Mouse (Mus musculus): Measurements from ENCODE around the gene Git2. TPM values are rescaled to one million over a fixed set of nuclear protein-coding genes. Genes with fewer than 3 reads are reported as not detected.

Git2 gene
- polyA plus RNA-seq, 1 experiment, result 21.6 TPM

GRCm38 (mm10) chr5:114685986-114686385 lies 89.3 kb downstream of the Git2 start:
- TF ChIP-seq POLR2A (IDR thresholded peaks at IDR 0.05; ENCODE audit: insufficient read length, low read depth) (no peak), MYOD1 (IDR thresholded peaks at IDR 0.05; ENCODE audit: control insufficient read depth in 1 of 3, insufficient read length in 2 of 3, low read depth in 2 of 3) (no peak), E2F4 (IDR thresholded peaks at IDR 0.05; ENCODE audit: insufficient read depth) (no peak), TCF3 (IDR thresholded peaks at IDR 0.05; ENCODE audit: insufficient read length, low read depth) (no peak), POLR2AphosphoS2 (IDR thresholded peaks at IDR 0.05; ENCODE audit: insufficient read length, low read depth) (no peak), TCF12 (IDR thresholded peaks at IDR 0.05; ENCODE audit: insufficient read depth, poor library complexity, severe bottlenecking) (no peak), SRF (IDR thresholded peaks at IDR 0.05; ENCODE audit: control insufficient read depth, insufficient read length, low read depth) (no peak), MYOG (IDR thresholded peaks at IDR 0.05; ENCODE audit: control insufficient read depth in 1 of 3, insufficient read depth in 1 of 3, insufficient read length in 2 of 3, low read depth in 2 of 3) (no peak), REST (IDR thresholded peaks at IDR 0.05; ENCODE audit: insufficient read depth, insufficient read length) (no peak), MAX (IDR thresholded peaks at IDR 0.05; ENCODE audit: low read depth) (no peak), USF1 (IDR thresholded peaks at IDR 0.05; ENCODE audit: low read depth) (no peak), CEBPB (IDR thresholded peaks at IDR 0.05; ENCODE audit: insufficient read depth, poor library complexity, severe bottlenecking) (no peak)
- Histone ChIP-seq H3K4me3 (no peak overlapping the region), H3K27me3 (ENCODE audit: control insufficient read depth, insufficient read depth, insufficient read length) (no peaks in the 10 kb centered on the region), H3ac (ENCODE audit: control insufficient read depth, insufficient read length) (no peak overlapping the region), H3K4me2 (ENCODE audit: low read depth) (no peak overlapping the region), H3K79me2 (ENCODE audit: control insufficient read depth, insufficient read depth) (no peaks in the 10 kb centered on the region), H3K36me3 (ENCODE audit: control insufficient read depth, insufficient read depth) (no peaks in the 10 kb centered on the region)

- H3K4me3 ChIP-seq, result no peak overlapping the region
- no peaks in the 10 kb centered on the region for H3K79me2 ChIP-seq (ENCODE audit: control insufficient read depth, insufficient read depth)
- no peak for TF ChIP-seq MAX (IDR thresholded peaks at IDR 0.05; ENCODE audit: low read depth)
- TF ChIP-seq REST (IDR thresholded peaks at IDR 0.05; ENCODE audit: insufficient read depth, insufficient read length), result no peak
- no peak for TF ChIP-seq TCF3 (IDR thresholded peaks at IDR 0.05; ENCODE audit: insufficient read length, low read depth)
- no peak for TF ChIP-seq E2F4 (IDR thresholded peaks at IDR 0.05; ENCODE audit: insufficient read depth)
- no peak for TF ChIP-seq MYOD1 (IDR thresholded peaks at IDR 0.05; ENCODE audit: control insufficient read depth in 1 of 3, insufficient read length in 2 of 3, low read depth in 2 of 3)
- TF ChIP-seq POLR2A (IDR thresholded peaks at IDR 0.05; ENCODE audit: insufficient read length, low read depth), result no peak
- TF ChIP-seq MYOG (IDR thresholded peaks at IDR 0.05; ENCODE audit: control insufficient read depth in 1 of 3, insufficient read depth in 1 of 3, insufficient read length in 2 of 3, low read depth in 2 of 3), result no peak
- TF ChIP-seq CEBPB (IDR thresholded peaks at IDR 0.05; ENCODE audit: insufficient read depth, poor library complexity, severe bottlenecking), result no peak
- no peak for TF ChIP-seq USF1 (IDR thresholded peaks at IDR 0.05; ENCODE audit: low read depth)
- no peak for TF ChIP-seq POLR2AphosphoS2 (IDR thresholded peaks at IDR 0.05; ENCODE audit: insufficient read length, low read depth)
- no peak for TF ChIP-seq SRF (IDR thresholded peaks at IDR 0.05; ENCODE audit: control insufficient read depth, insufficient read length, low read depth)
- no peak for TF ChIP-seq TCF12 (IDR thresholded peaks at IDR 0.05; ENCODE audit: insufficient read depth, poor library complexity, severe bottlenecking)
- H3K4me2 ChIP-seq (ENCODE audit: low read depth), result no peak overlapping the region
- no peak overlapping the region for H3ac ChIP-seq (ENCODE audit: control insufficient read depth, insufficient read length)
- H3K36me3 ChIP-seq (ENCODE audit: control insufficient read depth, insufficient read depth), result no peaks in the 10 kb centered on the region
- no peaks in the 10 kb centered on the region for H3K27me3 ChIP-seq (ENCODE audit: control insufficient read depth, insufficient read depth, insufficient read length)
Observed at GRCm38 (mm10) chr5:114681717-114682116, 93.6 kb downstream of the Git2 start.

- H3K4me3 ChIP-seq, result no peak overlapping the region
- no peaks in the 10 kb centered on the region for H3K36me3 ChIP-seq (ENCODE audit: control insufficient read depth, insufficient read depth)
- no peaks in the 10 kb centered on the region for H3K27me3 ChIP-seq (ENCODE audit: control insufficient read depth, insufficient read depth, insufficient read length)
- no peak overlapping the region for H3K4me2 ChIP-seq (ENCODE audit: low read depth)
- no peaks in the 10 kb centered on the region for H3K79me2 ChIP-seq (ENCODE audit: control insufficient read depth, insufficient read depth)
- TF ChIP-seq MYOD1 (IDR thresholded peaks at IDR 0.05; ENCODE audit: control insufficient read depth in 1 of 3, insufficient read length in 2 of 3, low read depth in 2 of 3) (no peak), POLR2AphosphoS2 (IDR thresholded peaks at IDR 0.05; ENCODE audit: insufficient read length, low read depth) (no peak), CEBPB (IDR thresholded peaks at IDR 0.05; ENCODE audit: insufficient read depth, poor library complexity, severe bottlenecking) (no peak), MAX (IDR thresholded peaks at IDR 0.05; ENCODE audit: low read depth) (no peak), TCF3 (IDR thresholded peaks at IDR 0.05; ENCODE audit: insufficient read length, low read depth) (no peak), TCF12 (IDR thresholded peaks at IDR 0.05; ENCODE audit: insufficient read depth, poor library complexity, severe bottlenecking) (no peak), POLR2A (IDR thresholded peaks at IDR 0.05; ENCODE audit: insufficient read length, low read depth) (no peak), E2F4 (IDR thresholded peaks at IDR 0.05; ENCODE audit: insufficient read depth) (no peak), REST (IDR thresholded peaks at IDR 0.05; ENCODE audit: insufficient read depth, insufficient read length) (no peak), USF1 (IDR thresholded peaks at IDR 0.05; ENCODE audit: low read depth) (no peak), MYOG (IDR thresholded peaks at IDR 0.05; ENCODE audit: control insufficient read depth in 1 of 3, insufficient read depth in 1 of 3, insufficient read length in 2 of 3, low read depth in 2 of 3) (no peak)
- no peak overlapping the region for H3ac ChIP-seq (ENCODE audit: control insufficient read depth, insufficient read length)
Observed at GRCm38 (mm10) chr5:114680676-114681285, 94.5 kb downstream of the Git2 start.

GRCm38 (mm10) chr5:114679841-114680591 lies 95.3 kb downstream of the Git2 start:
- Histone ChIP-seq H3K4me3 (no peak overlapping the region), H3K79me2 (ENCODE audit: control insufficient read depth, insufficient read depth) (no peaks in the 10 kb centered on the region), H3ac (ENCODE audit: control insufficient read depth, insufficient read length) (no peak overlapping the region), H3K27me3 (ENCODE audit: control insufficient read depth, insufficient read depth, insufficient read length) (no peaks in the 10 kb centered on the region), H3K36me3 (ENCODE audit: control insufficient read depth, insufficient read depth) (no peaks in the 10 kb centered on the region), H3K4me2 (ENCODE audit: low read depth) (no peak overlapping the region)
- peak in 1 of 3 experiments; percentile 94 for TF ChIP-seq MYOD1 (IDR thresholded peaks at IDR 0.05; ENCODE audit: control insufficient read depth in 1 of 3, insufficient read length in 2 of 3, low read depth in 2 of 3)
- TF ChIP-seq MYOG (IDR thresholded peaks at IDR 0.05; ENCODE audit: control insufficient read depth in 1 of 3, insufficient read depth in 1 of 3, insufficient read length in 2 of 3, low read depth in 2 of 3), result peak in 1 of 3 experiments; percentile 45
- no peak for TF ChIP-seq CEBPB (IDR thresholded peaks at IDR 0.05; ENCODE audit: insufficient read depth, poor library complexity, severe bottlenecking)

Other genes starting within 250 kb of the Git2 start
- 0.02 TPM for gene Fam222a, start 207.5 kb downstream of the Git2 start, polyA plus RNA-seq (2012; fragmentation: generic; extraction: Trizol)
- gene Trpv4, start 117.1 kb downstream of the Git2 start, polyA plus RNA-seq (2012; fragmentation: generic; extraction: Trizol), result 0.12 TPM
- 45.2 TPM for gene Gltp, start 84.5 kb downstream of the Git2 start, polyA plus RNA-seq (2012; fragmentation: generic; extraction: Trizol)
- 9.3 TPM for gene Tchp, start 67.8 kb downstream of the Git2 start, polyA plus RNA-seq (2012; fragmentation: generic; extraction: Trizol)
- 51.2 TPM for gene Ankrd13a, start 840 bp downstream of the Git2 start, polyA plus RNA-seq (2012; fragmentation: generic; extraction: Trizol)
- gene 1500011B03Rik, start 48.0 kb upstream of the Git2 start, polyA plus RNA-seq (2012; fragmentation: generic; extraction: Trizol), result 31.4 TPM
- not detected for gene 4930519G04Rik, start 78.1 kb upstream of the Git2 start, polyA plus RNA-seq (2012; fragmentation: generic; extraction: Trizol)
- 0.25 TPM for gene Gm9936, start 83.2 kb upstream of the Git2 start, polyA plus RNA-seq (2012; fragmentation: generic; extraction: Trizol)
- gene Oasl2, start 121.4 kb upstream of the Git2 start, polyA plus RNA-seq (2012; fragmentation: generic; extraction: Trizol), result 2.1 TPM
- 0.56 TPM for gene Oasl1, start 147.7 kb upstream of the Git2 start, polyA plus RNA-seq (2012; fragmentation: generic; extraction: Trizol)
- 19.6 TPM for gene 2210016L21Rik, start 166.6 kb upstream of the Git2 start, polyA plus RNA-seq (2012; fragmentation: generic; extraction: Trizol)
- gene Hnf1a, start 195.6 kb upstream of the Git2 start, polyA plus RNA-seq (2012; fragmentation: generic; extraction: Trizol), result not detected
- 24.9 TPM for gene Sppl3, start 235.6 kb upstream of the Git2 start, polyA plus RNA-seq (2012; fragmentation: generic; extraction: Trizol)

All from myocyte (in vitro differentiated cells).